Mouse (Mus musculus) layer of hippocampus, postnatal 25 days (tissue): ENCODE measurements around the gene Cdhr2. TPM values are rescaled to one million over a fixed set of nuclear protein-coding genes. Genes with fewer than 3 reads are reported as not detected.

ENCODE experiments used
- DNase-seq, 2 experiments: peaks; one replicate each; pipeline ENCODE4 v3.0.0; 2022; ENCODE audit warnings: mixed read lengths in 2 of 2, low spot score in 1 of 2; ENCODE audit errors: extremely low spot score in 1 of 2
- total RNA-seq, 2 experiments: library from RNA; stranded (reverse); gene quantifications; 2 replicates each; pipeline ENCODE4 v1.2.3; 2021

Cdhr2 gene
- under 1 TPM; 0.25 to 0.31 TPM for total RNA-seq

DNA sequence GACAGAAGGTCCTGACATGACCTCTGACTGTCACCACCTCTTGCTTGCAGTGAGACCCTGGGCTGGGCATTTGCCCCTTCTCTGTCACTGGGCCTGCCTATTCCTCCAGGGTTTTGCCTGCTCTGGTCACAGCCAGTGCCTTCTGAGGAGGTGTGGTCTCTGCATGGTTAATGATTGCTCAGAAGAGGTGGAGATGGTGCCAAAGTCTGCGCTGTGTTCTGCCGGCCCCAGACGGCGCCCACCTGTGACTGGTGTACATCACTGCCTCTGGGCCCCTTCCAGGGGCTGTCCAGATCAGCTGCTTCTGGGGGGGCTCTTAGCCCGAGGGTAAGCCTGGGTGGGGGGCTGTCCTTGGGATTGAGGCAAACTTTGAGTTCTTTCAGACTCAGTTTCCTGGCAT is at the start of gene Cdhr2:
Gene Cdhr2 (plus strand): TSS at position 219 of the 400 bp plus-strand sequence.
- DNase-seq = no peak

DNA sequence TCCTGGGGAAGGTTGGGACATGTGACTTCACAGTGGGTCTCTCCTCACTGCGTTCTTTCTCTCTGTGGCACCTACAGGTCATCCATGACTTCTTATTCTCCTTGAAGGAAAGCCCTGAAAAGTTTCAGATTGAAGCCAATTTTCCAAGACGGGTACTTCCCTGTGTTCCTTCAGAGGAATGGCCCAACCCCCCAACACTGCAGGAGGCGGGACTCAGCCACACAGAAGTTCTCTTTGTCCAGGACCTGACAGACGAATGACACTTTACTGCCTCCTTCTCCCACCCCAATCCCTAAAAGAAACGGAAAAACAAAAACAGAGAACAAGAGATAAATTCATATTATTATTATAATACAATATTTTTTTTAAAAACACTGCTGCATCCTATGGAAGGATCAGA is 40.4 kb upstream of the Cdhr2 start:
- DNase-seq = no peak

DNA sequence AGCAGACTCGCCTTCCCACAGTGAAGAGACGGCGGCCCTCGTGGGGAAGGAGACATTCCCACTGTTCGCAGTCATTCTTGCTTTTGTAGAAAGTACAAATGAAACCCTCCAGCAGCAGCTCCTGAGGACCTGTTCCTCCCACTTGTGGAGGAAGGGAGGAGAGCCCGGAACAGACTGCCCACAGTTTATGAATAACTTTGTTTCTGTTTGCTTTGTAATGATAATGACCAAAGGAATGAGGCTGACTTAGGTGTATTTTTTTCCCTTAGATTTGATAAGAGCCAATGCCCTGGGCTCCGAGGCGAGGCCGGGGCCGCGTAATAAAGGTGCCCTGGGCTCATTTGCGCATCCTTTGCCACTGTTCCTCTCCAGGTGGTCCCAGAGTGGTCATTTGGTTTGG is 39.9 kb upstream of the Cdhr2 start:
- no peak for DNase-seq

DNA sequence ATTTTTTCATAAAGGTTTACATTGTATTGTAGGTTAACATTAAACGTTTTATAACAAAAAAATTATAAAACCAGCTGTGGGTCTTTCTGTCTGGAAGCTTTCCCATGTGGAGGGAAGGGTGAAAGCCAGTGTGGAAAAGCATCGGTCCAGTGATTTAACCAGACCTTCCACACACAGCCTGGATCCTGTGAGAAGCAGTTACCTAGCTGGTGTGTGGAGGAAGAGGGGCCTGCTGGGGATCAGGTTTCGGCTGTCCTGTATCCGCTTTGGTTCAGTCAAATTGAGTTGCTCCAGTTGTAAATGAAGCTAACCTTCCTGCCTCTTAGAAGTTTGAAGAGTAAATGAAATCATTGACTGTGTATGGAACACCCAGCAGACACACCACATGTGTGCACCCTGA is 37.3 kb upstream of the Cdhr2 start:
- DNase-seq = no peak

DNA sequence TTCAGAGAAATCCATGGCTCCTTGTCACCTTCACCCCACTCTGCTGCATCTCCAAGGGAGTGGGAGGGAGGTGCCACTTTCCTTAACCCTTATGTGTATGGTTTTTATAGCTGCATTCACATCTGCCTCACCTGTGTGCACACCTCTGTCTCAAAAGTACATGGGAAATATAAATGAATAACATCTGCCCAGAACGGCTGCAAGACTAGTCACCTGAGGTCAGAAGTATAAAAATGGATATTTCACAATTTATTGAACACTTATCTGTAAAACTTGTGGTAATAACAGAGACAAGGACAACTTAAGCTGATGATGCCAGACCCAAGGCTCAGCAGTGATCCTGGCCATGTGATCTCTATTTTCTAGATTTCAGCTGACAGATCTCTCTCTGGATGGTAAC is 36.8 kb upstream of the Cdhr2 start:
- DNase-seq = no peak

DNA sequence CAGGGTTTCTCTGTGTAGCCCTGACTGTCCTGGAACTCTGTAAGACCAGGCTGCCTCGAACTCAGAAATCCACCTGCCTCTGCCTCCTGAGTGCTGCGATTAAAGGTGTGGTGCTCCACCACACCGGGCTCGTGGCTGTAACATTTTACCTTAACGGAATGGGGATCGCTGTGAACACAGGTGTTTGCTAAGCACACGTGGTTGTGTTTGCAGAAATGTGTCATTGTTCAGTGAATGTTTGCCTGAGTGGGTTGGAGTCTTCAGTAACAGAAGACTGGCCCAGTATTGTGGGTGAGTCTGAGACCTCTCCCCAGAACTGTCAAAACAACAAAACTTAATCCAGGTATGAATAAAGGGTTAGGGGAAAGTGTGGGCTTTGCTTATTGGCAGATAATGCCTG is 36.2 kb upstream of the Cdhr2 start:
- no peak for DNase-seq

DNA sequence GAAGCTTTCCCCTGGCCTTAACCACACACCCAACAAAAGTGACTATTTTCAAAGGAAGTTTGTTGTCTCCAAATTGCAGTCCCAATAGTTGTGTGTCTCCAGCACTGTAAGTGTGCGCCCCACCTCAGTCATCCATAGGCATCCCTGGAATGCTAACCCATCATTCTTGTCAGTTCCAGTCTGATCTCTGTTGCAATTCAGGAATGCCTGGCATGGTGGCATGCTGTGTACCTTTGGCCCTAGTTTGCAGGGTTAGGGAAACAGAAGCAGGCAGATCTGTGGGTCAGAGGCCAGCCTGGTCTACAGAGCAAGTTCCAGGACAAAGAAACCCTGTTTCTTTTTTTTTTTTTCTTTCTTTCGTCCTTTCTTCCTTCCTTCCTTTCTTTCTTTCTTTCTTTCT is 30.8 kb upstream of the Cdhr2 start:
- DNase-seq = no peak

DNA sequence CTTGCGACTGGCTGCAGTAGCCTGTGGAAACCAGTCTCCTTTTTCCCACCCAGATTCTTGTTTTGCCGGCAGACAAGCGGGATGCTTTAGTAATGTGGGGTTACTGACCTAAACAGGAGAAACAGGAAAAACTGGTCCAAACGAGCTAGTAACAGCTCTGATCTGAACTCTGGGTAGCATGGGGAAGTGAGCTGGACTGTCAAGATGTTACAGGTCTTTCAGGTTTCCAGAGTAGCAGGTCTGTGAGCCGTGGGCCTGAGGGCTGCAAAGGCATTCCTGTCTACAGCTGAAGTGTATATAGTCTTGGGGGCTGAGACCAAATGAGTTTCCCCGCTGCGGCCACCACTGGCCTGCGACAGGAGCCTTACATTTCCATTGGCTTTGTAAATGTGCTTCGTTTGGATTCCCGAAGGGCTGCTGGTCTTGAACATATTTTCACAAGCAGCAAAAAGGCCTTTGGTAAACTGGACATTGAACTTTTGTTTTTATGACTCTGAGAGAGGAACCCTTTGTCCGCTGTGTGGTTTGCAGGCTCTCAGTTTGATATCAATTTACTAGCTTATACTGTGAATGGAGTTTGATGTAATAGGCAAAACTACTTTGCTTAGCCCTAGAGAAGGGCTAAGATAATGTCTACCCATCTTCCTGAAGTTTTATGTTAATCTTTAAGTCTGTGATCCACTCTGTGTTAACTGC is 25.2 kb upstream of the Cdhr2 start:
- DNase-seq = no peak

DNA sequence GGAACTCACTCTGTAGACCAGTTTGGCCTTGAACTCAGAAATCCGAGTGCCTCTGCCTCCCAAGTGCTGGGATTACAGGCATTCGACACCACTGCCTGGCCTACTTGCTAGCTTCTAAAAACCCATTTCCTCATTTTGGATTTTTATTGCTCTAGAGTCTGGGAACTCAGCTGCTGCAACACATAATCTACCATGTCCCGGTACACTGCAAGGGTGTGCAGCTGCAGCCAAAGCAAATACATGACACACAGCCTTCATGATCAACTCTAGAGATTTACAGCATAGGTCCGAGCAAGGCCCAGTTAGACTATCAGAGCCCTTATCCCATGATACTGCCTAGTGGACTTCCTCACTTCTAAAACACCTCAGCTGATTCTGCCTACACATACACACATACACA is 23.0 kb upstream of the Cdhr2 start:
- DNase-seq = no peak

DNA sequence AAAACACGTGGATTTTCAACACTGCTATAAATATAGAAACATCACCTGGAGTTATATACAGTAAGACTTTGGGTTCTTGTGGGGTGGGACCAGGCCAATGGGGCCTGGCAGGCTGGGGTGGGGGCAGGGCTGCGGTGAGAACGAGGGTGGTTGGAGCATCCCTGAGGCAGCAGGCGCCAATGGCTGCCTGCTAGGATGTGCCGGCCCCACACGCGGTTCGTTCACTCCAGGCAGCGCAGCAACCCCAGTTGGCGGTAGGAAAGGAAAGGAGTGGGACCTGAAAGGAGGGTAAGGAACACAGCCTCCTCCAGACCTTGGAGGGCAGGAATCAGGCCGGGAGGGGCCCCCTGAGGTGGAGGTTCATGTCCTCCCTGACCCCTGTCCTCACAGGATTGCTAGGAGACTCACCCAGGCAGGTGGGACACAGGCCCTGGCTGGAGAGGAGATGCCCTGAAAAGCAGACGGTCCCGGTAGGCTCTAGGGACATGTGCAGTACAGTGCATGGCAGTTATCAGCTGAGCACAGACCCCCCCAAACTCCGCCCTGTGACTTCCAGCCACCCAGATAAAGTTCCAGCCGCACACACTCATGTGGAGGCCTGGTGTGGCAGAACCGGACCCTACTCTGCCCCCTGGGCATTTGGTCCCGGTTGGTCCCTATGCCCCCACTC is 20.9 kb upstream of the Cdhr2 start:
- no peak for DNase-seq

DNA sequence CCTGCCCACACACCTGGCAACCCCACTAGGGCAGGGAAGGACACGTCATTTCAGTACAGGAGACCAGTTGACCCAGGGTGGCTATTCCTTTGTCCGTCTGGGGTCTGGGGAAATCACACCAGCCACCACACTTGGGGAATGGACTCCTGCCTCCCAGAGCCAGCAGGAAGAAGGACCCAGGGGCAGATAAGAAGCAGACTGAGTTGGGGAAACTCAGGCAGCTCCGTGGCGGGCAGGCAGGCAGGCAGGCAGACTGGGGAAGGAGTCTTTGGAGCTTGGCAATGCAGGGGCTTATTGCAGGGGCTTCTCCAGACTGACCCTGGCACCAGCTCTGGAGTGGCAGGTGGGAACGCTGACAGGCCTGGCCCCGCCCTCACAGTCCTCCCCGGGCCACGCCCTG is 20.0 kb upstream of the Cdhr2 start:
- DNase-seq = no peak

DNA sequence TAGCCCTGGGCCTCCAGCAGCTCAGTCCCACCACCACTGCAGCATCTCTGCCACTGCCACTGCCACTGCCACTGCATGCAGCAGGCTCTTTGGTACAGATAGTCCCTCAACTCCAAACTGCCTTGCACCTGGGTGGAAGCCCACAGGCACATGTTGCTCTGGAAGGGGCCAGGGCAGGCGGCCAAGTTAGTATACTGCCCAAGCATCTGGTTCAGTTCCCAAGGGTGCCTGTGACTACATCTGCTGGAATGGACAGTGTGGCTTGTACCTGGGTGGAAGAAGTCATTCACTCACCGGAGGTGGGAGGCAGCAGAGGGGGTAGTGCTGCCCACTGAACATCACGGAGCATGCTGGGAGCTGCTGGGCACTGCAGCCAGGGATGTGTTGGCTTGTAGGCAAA is 18.0 kb upstream of the Cdhr2 start:
- DNase-seq = no peak

DNA sequence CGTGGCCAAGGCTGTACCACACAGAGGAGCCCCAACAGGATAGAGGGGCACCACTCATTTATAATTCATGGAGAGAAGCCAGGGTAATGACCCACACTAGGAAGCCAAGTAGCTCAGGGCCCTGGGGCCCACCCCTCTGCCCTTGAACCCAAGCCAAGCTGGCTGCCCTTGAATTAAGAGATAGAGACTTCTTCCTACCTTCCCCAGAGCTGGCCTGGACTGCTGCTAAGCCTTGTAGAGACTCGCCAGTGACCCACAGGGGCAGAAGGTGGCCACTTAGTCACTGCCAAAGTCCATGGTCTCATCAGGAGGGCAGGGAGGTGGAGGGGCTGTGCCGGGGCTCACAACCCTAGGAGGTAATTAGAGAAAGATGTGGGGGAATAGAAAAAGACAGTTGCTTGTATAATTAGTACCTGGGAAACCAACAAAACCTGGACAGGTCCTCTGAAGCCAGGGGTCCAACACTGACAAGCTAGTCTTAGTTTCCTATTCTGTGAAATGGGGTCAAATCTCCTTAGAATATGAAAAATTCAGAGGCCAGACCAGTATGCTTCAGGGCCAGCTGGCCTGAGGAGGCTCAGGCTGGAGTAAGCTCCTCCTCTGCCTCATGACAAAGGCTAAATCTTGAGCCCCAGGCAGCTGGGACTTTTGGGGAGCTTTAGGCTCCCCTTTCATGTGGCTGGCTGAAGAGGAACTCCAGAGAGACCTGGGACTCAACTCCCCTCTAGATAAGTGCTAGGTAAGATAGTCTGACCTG is 16.9 kb upstream of the Cdhr2 start:
- no peak for DNase-seq

DNA sequence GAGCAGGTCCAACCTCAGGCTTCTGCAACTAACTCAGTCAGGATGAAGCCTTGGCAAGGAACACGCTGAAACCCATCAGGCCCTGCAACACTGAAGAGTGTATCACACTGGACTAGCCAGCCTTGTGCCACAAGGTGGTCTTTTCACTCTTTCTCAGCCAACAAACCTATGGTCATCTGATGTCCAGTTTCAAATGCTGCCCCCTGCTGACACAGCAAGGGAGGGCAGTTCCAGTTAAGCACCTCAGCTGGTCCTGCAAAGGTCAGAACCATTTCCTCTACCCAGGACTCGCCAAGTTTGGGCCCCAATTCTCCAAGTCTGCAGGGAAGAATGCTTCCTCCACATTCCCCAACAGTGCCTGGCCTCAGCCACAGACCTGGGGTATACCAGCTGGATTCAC is 16.1 kb upstream of the Cdhr2 start:
- peak in 1 of 2 experiments; percentile 50 for DNase-seq

DNA sequence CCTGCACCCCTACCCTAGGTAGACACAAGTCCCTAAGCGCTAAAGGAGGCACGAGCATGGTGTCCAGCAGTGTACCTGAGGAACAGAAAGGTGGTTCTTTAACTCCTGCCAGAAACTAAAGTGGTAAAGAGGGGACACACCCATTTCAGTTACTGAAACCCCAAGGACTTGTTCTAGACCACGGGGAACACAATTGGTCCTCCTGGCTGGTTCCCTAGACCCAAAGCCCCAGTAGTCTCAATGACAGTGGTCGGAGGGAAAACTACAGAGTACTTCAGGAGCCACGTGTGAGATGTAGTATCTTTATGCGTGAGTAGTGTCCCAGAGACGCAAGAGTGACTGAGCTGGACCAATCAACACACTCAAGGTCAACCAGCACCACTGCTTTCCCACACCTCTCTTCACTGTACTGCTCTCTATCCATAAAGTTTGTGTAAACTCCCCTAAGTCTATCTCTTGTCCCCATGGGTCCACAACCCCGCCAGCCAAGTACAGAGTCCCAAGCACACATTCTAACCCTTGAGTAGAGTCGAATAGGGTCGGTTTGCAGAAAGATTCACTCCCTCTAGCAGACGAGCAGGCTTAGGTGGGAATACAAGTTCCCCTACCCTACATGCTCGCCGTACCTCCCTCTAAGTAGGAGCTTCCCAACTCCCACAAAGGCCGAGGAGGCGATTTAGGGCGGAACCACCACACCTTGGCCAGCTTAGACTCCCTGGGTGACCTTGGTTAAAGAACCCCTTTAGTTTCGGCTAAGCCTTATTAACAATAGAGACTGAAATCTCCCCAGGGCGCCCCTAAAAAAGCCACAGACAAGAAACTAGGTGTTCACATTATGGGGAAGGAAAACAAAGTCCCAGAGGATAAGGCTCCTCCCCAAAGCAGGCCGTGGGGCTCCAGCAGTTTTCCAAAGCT is 14.9 kb upstream of the Cdhr2 start:
- DNase-seq = no peak

DNA sequence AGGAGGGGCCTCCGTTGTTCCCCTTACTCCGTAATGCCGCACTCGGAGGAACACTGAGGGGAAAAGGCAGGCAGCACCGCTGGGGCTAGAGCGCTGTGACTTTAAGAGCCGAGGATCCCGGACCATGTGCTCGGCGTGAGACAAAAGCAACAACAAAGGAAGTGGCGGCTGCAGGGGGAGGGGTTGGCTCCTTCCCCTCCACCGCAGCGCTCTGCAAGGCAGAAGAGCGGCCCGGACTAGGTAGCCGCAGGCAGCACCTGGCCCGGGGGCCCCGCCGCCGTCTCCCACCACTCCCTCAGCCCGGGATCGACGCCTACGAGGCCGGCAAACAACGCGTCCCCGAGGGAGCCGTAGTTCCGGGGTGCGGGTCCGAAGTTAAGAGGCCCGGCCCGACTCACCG is 14.2 kb upstream of the Cdhr2 start:
- DNase-seq = peak; percentile 58 to 60

DNA sequence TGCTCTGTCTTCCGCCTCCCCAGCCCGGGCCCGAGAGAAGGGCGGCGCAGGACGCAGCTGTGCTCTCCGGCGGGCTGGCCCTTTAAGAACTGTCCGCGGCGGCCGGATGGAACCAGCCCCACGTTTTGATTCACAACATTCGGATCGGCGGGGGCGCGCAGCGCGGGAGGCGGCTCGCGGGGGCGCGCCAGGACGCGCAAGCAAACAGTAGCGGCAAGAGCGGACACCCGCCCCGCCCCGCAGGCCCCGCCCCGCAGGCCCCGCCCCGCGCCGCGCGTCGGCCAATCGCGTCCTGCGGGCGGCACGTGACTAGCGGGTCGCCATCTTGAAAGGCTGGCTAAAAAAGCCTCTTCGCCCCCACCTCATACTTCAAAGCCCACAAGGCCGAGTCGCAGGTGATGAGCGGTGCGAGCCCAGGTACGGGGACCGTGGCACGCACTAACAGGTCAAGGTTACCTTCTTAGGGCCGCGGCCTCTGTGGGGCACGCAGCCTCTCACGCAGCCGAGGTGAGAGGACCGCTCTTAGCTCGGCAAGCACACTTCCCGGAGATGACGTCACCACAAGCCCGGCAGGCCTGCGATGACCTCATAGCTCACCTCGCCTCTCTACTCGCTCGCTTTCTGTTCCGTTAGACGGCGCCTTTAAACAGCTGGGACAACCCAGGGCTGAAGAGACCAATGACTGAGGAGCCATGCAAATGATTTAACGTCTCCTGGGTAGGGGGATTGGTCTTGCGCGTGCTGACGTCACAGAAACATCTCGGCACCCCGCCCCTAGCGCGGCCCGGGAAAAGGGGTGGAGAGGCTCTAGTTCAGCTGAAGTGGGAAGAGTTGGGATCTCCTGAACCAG is 13.5 kb upstream of the Cdhr2 start:
- peak; percentile 87 to 91 for DNase-seq

DNA sequence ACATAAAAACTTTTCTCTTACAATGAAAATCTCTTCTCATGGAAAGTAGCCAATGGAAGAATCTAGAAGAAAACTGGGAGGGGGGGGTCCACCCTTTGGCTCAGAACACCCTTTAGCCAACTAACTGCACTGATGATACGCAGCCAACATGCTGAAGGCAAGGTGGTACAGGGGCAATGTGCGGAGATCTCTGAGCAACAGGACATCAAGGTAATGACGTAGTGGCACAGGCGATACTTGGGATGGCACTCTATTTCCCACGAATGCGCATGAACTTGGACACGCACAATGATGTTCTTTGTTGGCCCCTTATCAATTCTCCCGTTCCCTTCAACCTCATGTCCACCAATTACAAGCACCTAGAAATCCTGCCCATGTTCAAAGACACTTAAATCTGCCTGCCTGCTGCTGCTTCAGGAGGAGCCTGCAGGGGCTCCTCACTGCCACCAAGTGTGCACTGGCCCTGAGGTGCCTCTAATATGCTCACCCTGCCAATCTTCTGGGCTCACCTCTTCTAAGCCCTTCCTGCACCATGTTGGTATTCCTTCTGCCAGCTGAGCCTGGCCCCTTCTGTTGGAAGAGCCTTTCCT is 11.0 kb upstream of the Cdhr2 start:
- DNase-seq = no peak

DNA sequence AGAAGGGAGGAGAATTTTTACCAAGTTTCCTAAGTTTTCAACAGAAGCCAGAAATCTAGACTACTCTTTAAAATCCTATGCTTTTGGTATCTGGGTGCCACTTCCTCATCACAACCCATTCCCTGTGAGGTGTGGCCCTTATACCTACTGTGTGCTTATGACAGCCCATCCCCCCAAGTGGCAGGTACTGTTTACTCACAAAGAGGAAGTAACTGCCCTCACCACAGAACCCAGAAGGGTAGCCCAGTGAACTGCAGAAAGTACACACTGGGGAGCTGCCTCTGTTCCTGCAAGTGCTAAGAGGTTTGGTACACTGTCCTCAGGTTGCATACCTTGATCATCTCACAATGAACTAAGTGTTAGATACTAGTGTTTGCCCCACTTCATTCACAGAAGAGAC is 9.5 kb upstream of the Cdhr2 start:
- DNase-seq = no peak
